Mouse (Mus musculus): ENCODE measurements around the gene Mab21l3. TPM values are rescaled to one million over a fixed set of nuclear protein-coding genes. Genes with fewer than 3 reads are reported as not detected.

Gene Mab21l3
- polyA plus RNA-seq, 1 experiment from 2014 or later, result 4.1 TPM

DNA sequence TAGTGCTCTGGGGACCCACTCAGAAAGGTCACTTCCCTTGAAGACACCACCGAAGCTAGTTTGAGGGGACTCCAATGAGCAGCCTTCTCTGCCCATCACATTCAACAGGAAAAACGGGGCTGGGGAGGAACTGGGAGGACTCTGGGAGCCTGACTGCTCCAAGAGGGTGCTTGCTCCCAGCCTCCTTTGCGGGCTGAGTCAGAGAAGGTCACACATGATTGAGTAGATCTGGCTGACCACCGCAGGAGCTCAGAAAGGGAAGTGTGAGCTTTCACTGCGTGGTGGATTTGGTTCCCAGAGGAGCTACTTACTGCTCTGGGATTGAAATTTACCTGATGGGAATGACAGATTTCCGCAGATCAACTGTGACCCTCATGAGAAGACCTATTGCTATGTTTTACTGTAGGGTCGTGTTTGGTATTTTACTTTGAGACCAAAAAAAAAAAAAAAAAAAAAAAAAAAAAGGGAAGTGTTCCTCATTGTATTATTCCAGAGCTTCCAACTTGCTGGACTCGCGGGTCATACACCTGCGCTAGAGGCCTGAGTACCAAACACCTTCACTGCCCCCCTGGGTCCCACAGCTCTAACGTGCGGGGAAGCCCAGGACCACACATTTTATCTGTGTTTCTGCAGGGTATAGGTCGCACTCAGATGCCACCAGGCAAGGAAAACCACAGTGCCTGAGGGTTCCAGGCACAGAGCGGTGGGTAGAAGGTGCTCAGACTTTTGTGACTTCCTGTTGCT lies 48.7 kb downstream of the Mab21l3 start:
- Histone ChIP-seq H3K4me2 (no peak overlapping the region), H3K4me3 (no peak overlapping the region), H3K9me3 (no peaks in the 10 kb centered on the region), H3K36me3 (no peaks in the 10 kb centered on the region), H3K4me1 (peaks cover 42% of the 10 kb centered on the region), H3K27me3 (0 out of 2 replicates have a peak, but pooled peaks cover 2% of the 10 kb centered on the region), H3K27ac (no peak overlapping the region), H3K9ac (no peak overlapping the region)
- 62% methylated on average over 14 of the region's 14 CpGs for WGBS
- no peak for ATAC-seq (ENCODE audit: insufficient number of reproducible peaks, low FRiP score, low TSS enrichment, low read depth)

GRCm38 (mm10) chr3:101797830-101798709 lies 50.7 kb downstream of the Mab21l3 start:
- Histone ChIP-seq H3K9ac (no peak overlapping the region), H3K9me3 (no peaks in the 10 kb centered on the region), H3K36me3 (no peaks in the 10 kb centered on the region), H3K27ac (peak overlapping the region; percentile 14; the same call in 1 of the 2 replicates), H3K27me3 (no peaks in the 10 kb centered on the region), H3K4me3 (no peak overlapping the region), H3K4me2 (peak overlapping the region; percentile 0; the same call in 1 of the 2 replicates), H3K4me1 (peaks cover 44% of the 10 kb centered on the region)
- ATAC-seq (ENCODE audit: insufficient number of reproducible peaks, low FRiP score, low TSS enrichment, low read depth), result no peak
- whole genome bisulfite sequencing, result 40% methylated on average over 15 of the region's 15 CpGs

DNA sequence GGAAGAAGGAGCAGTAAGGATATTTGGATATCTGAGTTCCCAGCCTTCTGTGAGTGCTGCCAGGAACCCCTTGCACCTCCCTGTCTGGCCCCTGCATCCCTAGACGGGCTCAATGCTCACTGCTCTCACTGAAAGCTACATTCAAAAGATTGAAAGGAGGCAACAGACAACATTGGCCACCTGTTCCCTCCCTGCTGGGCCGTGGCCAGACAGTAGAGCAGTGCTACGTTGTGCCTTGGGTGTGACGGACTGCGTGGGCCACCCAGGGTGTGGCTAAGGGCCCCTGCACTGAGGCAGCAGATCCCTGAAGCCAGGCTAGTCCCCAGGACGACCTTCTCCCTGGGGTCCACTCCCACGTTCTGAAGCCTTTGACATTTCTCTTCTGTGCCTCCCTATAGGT lies 52.5 kb downstream of the Mab21l3 start:
- Histone ChIP-seq H3K27ac (no peak overlapping the region), H3K36me3 (no peaks in the 10 kb centered on the region), H3K4me1 (peaks cover 44% of the 10 kb centered on the region), H3K4me3 (no peak overlapping the region), H3K9me3 (no peaks in the 10 kb centered on the region), H3K27me3 (no peaks in the 10 kb centered on the region), H3K9ac (no peak overlapping the region), H3K4me2 (no peak overlapping the region)
- no peak for ATAC-seq (ENCODE audit: insufficient number of reproducible peaks, low FRiP score, low TSS enrichment, low read depth)
- WGBS, result 49% methylated on average over 7 of the region's 7 CpGs

- H3K27me3 ChIP-seq, result no peaks in the 10 kb centered on the region
- WGBS, result 69% methylated on average over 15 of the region's 15 CpGs
Measured at GRCm38 (mm10) chr3:101795387-101796039, 53.2 kb downstream of the Mab21l3 start.

DNA sequence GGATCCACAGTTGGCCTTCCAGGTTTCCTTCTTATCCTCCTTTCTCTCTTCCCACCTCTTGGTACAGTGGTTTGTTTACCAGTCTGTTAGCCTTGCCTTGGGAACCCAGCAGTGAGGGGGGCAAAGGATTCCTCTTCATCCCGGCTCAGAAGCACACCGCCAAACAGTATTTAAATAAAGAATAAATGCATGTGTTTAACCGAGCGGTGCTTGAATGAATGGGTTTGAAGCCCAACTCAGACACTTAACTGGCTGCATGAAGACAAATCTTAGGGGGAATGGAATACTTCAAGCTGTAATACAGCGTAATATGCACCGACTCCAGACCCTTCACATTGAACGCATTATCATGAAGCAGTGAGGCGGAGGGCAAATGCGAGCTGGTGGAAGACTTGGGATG lies 54.1 kb downstream of the Mab21l3 start:
- ATAC-seq (ENCODE audit: insufficient number of reproducible peaks, low FRiP score, low TSS enrichment, low read depth), result no peak
- H3K4me2 ChIP-seq, result no peak overlapping the region
- WGBS, result 78% methylated on average over 9 of the region's 9 CpGs
- H3K27me3 ChIP-seq, result no peaks in the 10 kb centered on the region
- H3K27ac ChIP-seq, result no peak overlapping the region
- no peaks in the 10 kb centered on the region for H3K36me3 ChIP-seq
- no peaks in the 10 kb centered on the region for H3K9me3 ChIP-seq
- H3K4me3 ChIP-seq, result no peak overlapping the region
- no peak overlapping the region for H3K9ac ChIP-seq
- peaks cover 39% of the 10 kb centered on the region for H3K4me1 ChIP-seq

More at GRCm38 (mm10) chr3:101795387-101796039, 53.2 kb downstream of the Mab21l3 start:
- Histone ChIP-seq H3K4me1 (peaks cover 42% of the 10 kb centered on the region), H3K4me3 (no peak overlapping the region), H3K36me3 (no peaks in the 10 kb centered on the region), H3K27ac (no peak overlapping the region), H3K9ac (no peak overlapping the region), H3K4me2 (no peak overlapping the region), H3K9me3 (no peaks in the 10 kb centered on the region)
- no peak for ATAC-seq (ENCODE audit: insufficient number of reproducible peaks, low FRiP score, low TSS enrichment, low read depth)

DNA sequence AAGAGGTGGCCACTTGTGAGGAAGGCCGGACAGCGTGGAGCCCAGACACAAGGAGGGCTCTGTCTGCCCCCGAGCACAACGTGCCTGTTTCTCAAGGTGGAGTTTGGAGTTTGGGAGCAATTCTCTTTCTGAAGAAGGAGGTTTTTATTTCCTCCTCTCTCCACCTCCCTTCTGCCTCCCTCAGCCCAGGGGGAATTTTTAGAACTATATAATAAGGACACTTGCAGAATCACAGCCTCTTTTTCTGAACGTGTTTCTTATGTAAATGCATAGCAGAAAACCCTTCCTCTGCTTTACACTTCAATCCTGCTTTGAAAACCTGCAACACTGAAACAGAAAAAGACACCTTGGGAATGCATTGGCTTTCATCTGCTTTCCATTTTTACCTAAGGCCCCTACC lies 54.7 kb downstream of the Mab21l3 start:
- no peak overlapping the region for H3K4me3 ChIP-seq
- ATAC-seq (ENCODE audit: insufficient number of reproducible peaks, low FRiP score, low TSS enrichment, low read depth), result no peak
- H3K9me3 ChIP-seq, result no peaks in the 10 kb centered on the region
- no peak overlapping the region for H3K9ac ChIP-seq
- H3K4me1 ChIP-seq, result peaks cover 33% of the 10 kb centered on the region
- H3K36me3 ChIP-seq, result no peaks in the 10 kb centered on the region
- no peaks in the 10 kb centered on the region for H3K27me3 ChIP-seq
- H3K4me2 ChIP-seq, result no peak overlapping the region
- no peak overlapping the region for H3K27ac ChIP-seq
- 57% methylated on average over 5 of the region's 5 CpGs for WGBS

DNA sequence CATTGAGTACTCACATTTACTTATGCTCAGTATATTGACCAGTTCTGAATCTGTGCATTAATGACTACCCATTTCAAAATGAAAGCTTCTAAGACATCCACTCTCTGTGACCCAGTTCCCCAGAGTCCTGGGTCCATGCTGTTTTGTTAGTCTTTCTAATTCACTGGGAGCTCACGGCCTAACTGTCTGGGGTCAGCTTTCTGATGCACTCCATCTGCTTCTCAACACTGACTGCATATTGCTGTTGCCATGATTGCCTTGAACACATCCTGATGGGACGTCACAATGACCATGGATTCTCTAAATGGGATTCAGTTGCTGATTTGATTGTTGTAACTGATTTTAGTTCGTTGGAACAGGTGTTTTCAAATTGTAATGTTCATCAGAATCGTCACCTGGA lies 56.6 kb downstream of the Mab21l3 start:
- no peak overlapping the region for H3K4me2 ChIP-seq
- no peak overlapping the region for H3K27ac ChIP-seq
- no peak overlapping the region for H3K9ac ChIP-seq
- no peak for ATAC-seq (ENCODE audit: insufficient number of reproducible peaks, low FRiP score, low TSS enrichment, low read depth)
- H3K36me3 ChIP-seq, result no peaks in the 10 kb centered on the region
- H3K4me1 ChIP-seq, result peaks cover 18% of the 10 kb centered on the region
- no peak overlapping the region for H3K4me3 ChIP-seq
- H3K9me3 ChIP-seq, result no peaks in the 10 kb centered on the region
- no peaks in the 10 kb centered on the region for H3K27me3 ChIP-seq
- WGBS, result 83% methylated on average over 4 of the region's 4 CpGs

GRCm38 (mm10) chr3:101784768-101785424 lies 63.9 kb downstream of the Mab21l3 start:
- Histone ChIP-seq H3K4me2 (no peak overlapping the region), H3K4me1 (peaks cover 5% of the 10 kb centered on the region; the same call in 1 of the 2 replicates), H3K27ac (no peak overlapping the region), H3K27me3 (no peaks in the 10 kb centered on the region), H3K4me3 (no peak overlapping the region), H3K9ac (no peak overlapping the region), H3K9me3 (no peaks in the 10 kb centered on the region), H3K36me3 (no peaks in the 10 kb centered on the region)
- 53% methylated on average over 10 of the region's 10 CpGs for WGBS
- no peak for ATAC-seq (ENCODE audit: insufficient number of reproducible peaks, low FRiP score, low TSS enrichment, low read depth)

- Histone ChIP-seq H3K9ac (no peak overlapping the region), H3K36me3 (no peaks in the 10 kb centered on the region), H3K27me3 (no peaks in the 10 kb centered on the region), H3K4me3 (no peak overlapping the region), H3K27ac (no peak overlapping the region), H3K4me2 (no peak overlapping the region), H3K9me3 (no peaks in the 10 kb centered on the region), H3K4me1 (peaks cover 5% of the 10 kb centered on the region; the same call in 1 of the 2 replicates)
- ATAC-seq (ENCODE audit: insufficient number of reproducible peaks, low FRiP score, low TSS enrichment, low read depth), result no peak
- 72% methylated on average over 2 of the region's 2 CpGs for WGBS
Measured at GRCm38 (mm10) chr3:101783793-101784192, 65.0 kb downstream of the Mab21l3 start.

DNA sequence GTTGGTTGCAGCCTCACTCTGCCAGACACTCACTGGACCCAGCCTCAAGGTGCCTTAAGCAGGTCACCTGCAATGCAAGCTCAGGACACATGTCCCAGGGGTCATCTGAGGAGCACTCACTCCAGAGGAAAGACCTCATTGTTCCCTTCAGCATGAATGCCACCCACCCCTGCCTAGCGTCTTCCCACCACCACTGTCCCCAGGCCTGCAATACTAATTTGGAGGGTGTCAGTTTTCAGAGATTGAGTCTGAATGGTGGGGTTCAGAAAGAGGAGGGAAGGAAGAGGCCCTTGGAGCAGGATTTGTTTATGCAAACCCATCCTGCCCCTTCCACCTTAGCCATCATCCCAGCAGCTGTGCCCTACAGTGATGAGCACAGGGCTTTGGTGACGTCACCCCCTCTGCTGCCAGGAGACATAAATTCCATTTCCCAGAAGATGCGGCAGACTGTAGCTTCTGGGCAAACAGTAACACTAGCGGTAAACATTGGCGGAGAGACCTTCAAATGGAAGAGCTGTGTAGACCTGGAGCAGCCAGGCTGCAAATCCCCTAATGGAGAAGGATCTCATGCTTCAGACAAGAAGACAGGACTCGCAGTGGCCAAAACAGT lies 67.8 kb downstream of the Mab21l3 start:
- H3K4me2 ChIP-seq, result no peak overlapping the region
- no peak for ATAC-seq (ENCODE audit: insufficient number of reproducible peaks, low FRiP score, low TSS enrichment, low read depth)
- H3K4me3 ChIP-seq, result no peak overlapping the region
- H3K4me1 ChIP-seq, result peaks cover 5% of the 10 kb centered on the region; the same call in 1 of the 2 replicates
- H3K9ac ChIP-seq, result no peak overlapping the region
- no peaks in the 10 kb centered on the region for H3K27me3 ChIP-seq
- H3K9me3 ChIP-seq, result no peaks in the 10 kb centered on the region
- WGBS, result 32% methylated on average over 6 of the region's 6 CpGs
- H3K36me3 ChIP-seq, result no peaks in the 10 kb centered on the region
- H3K27ac ChIP-seq, result no peak overlapping the region

All from limb, embryonic 15.5 days (tissue).